Mouse (Mus musculus): ENCODE measurements at regions not wholly inside any gene's neighbourhood (a gene's known extent, or its start where the extent isn't known, plus 50 kb on each side); places are given as distances from the start of the nearest gene placed in this dataset.
A peak's percentile ranks its signal among the peaks of the same experiment; 100 is the strongest.

DNA sequence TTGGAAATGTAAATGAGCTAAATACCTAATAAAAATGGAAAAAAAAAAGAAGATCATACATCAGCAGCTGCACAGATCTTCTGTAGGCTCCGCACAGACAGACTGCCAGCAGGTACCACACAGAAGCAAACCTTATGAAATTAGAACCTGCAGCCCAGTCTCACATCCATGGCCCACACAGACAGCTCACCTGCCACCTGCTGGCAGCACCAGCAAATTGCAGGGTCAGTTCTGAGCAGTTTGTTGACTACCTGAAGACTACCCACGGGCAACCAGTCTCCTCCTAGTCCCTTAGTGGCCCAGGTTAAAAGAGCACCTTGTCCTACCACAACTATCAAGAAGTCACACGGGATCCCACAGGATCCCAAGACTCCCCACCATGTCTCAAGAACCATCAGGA lies 225.1 kb downstream of the Mroh4 start:
- TF ChIP-seq HCFC1 (IDR thresholded peaks at IDR 0.05; ENCODE audit: borderline replicate concordance, insufficient read depth, low read length) = no peak
- TF ChIP-seq CHD2 (IDR thresholded peaks at IDR 0.05; ENCODE audit: low read depth, low read length) = no peak
- no peak for TF ChIP-seq MAFK (IDR thresholded peaks at IDR 0.05; ENCODE audit: insufficient read depth, low read depth, low read length)
- peak; percentile 86; the same call in 1 of the 2 replicates for TF ChIP-seq ZC3H11A (IDR thresholded peaks at IDR 0.05; ENCODE audit: borderline replicate concordance, low read depth, low read length)

All from ES-E14 (cell line).